Mouse (Mus musculus) bone marrow macrophage, adult 2 months (primary cell): ENCODE measurements around the gene Pnrc1. TPM values are rescaled to one million over a fixed set of nuclear protein-coding genes. Genes with fewer than 3 reads are reported as not detected.
A peak's percentile ranks its signal among the peaks of the same experiment; 100 is the strongest.

Source experiments
- H3K27ac ChIP-seq: 2 replicates; pipeline ENCODE4 v1.5.1; 2012; ENCODE audit warnings: low read depth, low read length; ENCODE audit not compliant: insufficient read depth
- H3K4me1 ChIP-seq: 2 replicates; pipeline ENCODE4 v1.6.1; 2012; ENCODE audit warnings: low read length; ENCODE audit not compliant: control insufficient read depth, insufficient read depth
- H3K4me3 ChIP-seq: 2 replicates; pipeline ENCODE4 v1.5.1; 2012; ENCODE audit warnings: mild to moderate bottlenecking, low read length, moderate library complexity; ENCODE audit not compliant: insufficient read depth
- CTCF ChIP-seq: IDR thresholded peaks from 2 replicates; pipeline ENCODE4 v1.5.1; 2012; ENCODE audit warnings: low read depth, mild to moderate bottlenecking, low read length, moderate library complexity
- POLR2A ChIP-seq: IDR thresholded peaks from 2 replicates; pipeline ENCODE4 v1.6.1; 2012; ENCODE audit warnings: mild to moderate bottlenecking, low read depth, low read length, borderline replicate concordance
- polyA plus RNA-seq: library from polyadenylated mRNA; stranded (reverse); fragments of >200 nt; gene quantifications from 2 replicates; pipeline ENCODE4 v1.2.4, GENCODE M21; 2012; ENCODE audit not compliant: missing spikeins, insufficient read depth, insufficient read length

Pnrc1 gene
- polyA plus RNA-seq, 1 experiment = 138 TPM

GRCm38 (mm10) chr4:33292409-33293370 is 2.7 kb upstream of the Pnrc1 start:
- no peak for TF ChIP-seq POLR2A
- no peak for TF ChIP-seq CTCF
- no peak overlapping the region for H3K4me3 ChIP-seq
- peaks cover 5% of the 10 kb centered on the region for H3K4me1 ChIP-seq
- H3K27ac ChIP-seq = no peak overlapping the region

GRCm38 (mm10) chr4:33290878-33291277 is 915 bp upstream of the Pnrc1 start:
- H3K4me1 ChIP-seq = peaks cover 13% of the 10 kb centered on the region
- H3K27ac ChIP-seq = peak overlapping the region; percentile 61
- no peak for TF ChIP-seq POLR2A
- no peak for TF ChIP-seq CTCF
- no peak overlapping the region for H3K4me3 ChIP-seq

GRCm38 (mm10) chr4:33289106-33289650 is 785 bp downstream of the Pnrc1 start:
- H3K4me3 ChIP-seq = peak overlapping the region; percentile 65
- H3K4me1 ChIP-seq = peaks cover 23% of the 10 kb centered on the region
- H3K27ac ChIP-seq = peak overlapping the region; percentile 91
- TF ChIP-seq CTCF (no peak), POLR2A (no peak)

- no peak overlapping the region for H3K4me3 ChIP-seq
- TF ChIP-seq CTCF (no peak), POLR2A (no peak)
- peaks cover 51% of the 10 kb centered on the region for H3K4me1 ChIP-seq
- H3K27ac ChIP-seq = peak overlapping the region; percentile 18; the same call in 1 of the 2 replicates
Measured at GRCm38 (mm10) chr4:33285448-33285847, 4.5 kb downstream of the Pnrc1 start.

GRCm38 (mm10) chr4:33284083-33284880 is 5.7 kb downstream of the Pnrc1 start:
- H3K4me3 ChIP-seq = no peak overlapping the region
- H3K27ac ChIP-seq = peak overlapping the region; percentile 9; the same call in 1 of the 2 replicates
- TF ChIP-seq POLR2A = no peak
- no peak for TF ChIP-seq CTCF
- peaks cover 54% of the 10 kb centered on the region for H3K4me1 ChIP-seq

GRCm38 (mm10) chr4:33281891-33282685 is 7.9 kb downstream of the Pnrc1 start:
- TF ChIP-seq POLR2A (no peak), CTCF (no peak)
- peak overlapping the region; percentile 28 for H3K27ac ChIP-seq

GRCm38 (mm10) chr4:33273437-33273836 is 16.5 kb downstream of the Pnrc1 start:
- no peak for TF ChIP-seq CTCF
- no peak for TF ChIP-seq POLR2A
- Histone ChIP-seq H3K4me1 (peaks cover 28% of the 10 kb centered on the region), H3K4me3 (no peak overlapping the region), H3K27ac (no peak overlapping the region)

More at GRCm38 (mm10) chr4:33281891-33282685, 7.9 kb downstream of the Pnrc1 start:
- Histone ChIP-seq H3K4me3 (no peak overlapping the region), H3K4me1 (peaks cover 45% of the 10 kb centered on the region)

- H3K27ac ChIP-seq = no peak overlapping the region
- peaks cover 32% of the 10 kb centered on the region for H3K4me1 ChIP-seq
- no peak for TF ChIP-seq CTCF
- TF ChIP-seq POLR2A = no peak
- H3K4me3 ChIP-seq = no peak overlapping the region
Measured at GRCm38 (mm10) chr4:33270386-33271314, 19.3 kb downstream of the Pnrc1 start.
